Mouse (Mus musculus): ENCODE data around the gene Olfr1370.
"Not testable (repeated sequence)": the region's sequence is repeated elsewhere in the genome, so short reads cannot be mapped to it uniquely, and the experiment has no call there.

Olfr1370 gene

DNA sequence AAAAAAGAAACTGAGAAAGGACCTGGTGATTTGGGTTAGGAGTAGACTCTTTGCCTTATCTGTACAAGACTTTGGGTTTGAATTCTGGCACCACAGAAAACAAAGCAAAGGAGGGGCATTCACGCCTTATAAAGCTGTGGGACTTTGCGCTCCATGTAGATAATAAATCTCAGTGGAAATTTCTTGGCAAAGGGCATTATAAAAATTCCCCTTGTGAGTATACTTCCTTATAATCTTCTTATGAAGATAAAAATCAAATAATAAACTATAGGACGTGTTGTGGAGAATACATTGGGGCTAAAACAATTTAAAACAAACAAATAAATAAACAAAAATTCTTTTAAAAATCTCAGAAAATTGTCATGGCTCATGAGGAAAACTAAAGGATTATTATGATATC lies at the start of gene Olfr1370:
Gene Olfr1370, minus strand, starts transcription at position 101 of the 400 bp plus-strand sequence.
- in situ Hi-C loops (cut with MseI, MboI): no loop called here

DNA sequence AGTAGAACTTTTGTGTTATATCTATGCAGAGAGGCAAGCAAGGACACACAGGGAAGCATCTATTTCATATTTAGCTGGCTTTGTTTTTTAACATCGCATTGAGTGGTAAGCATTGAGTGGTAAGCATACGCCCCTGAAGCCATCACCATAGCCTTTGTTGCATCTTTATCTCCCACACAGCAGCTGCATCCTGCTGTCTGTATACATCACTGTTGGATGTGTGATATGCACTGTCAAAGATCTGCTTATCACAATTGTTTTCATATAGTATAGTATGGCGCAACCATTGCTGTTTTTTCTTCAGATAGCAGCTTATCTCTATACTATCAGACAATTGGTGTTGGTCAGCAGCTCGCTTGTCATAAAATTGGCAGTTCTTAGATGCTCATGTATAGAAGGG lies 39.4 kb upstream of the Olfr1370 start:
- in situ Hi-C loops (cut with MseI, MboI): no loop called here

DNA sequence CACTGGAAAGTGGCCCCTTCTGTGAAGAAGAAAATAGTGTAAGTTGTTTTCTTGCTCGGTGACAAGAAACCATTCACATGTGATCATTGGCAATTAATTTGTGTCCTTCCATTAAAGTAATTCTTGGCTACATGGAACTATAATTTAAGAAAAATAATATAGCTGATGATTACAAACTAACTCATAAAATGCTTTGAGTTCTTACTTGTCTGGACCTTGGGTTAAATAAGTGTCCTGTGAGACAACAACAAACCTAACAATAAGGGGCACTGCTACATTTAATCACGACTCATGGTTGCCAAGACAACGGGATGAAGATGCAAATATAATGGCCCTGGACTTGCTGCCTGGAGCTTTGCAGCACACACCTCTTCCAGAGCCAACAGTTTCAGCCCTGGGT lies 36.4 kb upstream of the Olfr1370 start, which contains the start of gene Olfr1369-ps1:
Gene Olfr1369-ps1, plus strand, starts transcription at position 301 of the 400 bp plus-strand sequence.
- in situ Hi-C loops (cut with MseI, MboI): not testable (repeated sequence)

DNA sequence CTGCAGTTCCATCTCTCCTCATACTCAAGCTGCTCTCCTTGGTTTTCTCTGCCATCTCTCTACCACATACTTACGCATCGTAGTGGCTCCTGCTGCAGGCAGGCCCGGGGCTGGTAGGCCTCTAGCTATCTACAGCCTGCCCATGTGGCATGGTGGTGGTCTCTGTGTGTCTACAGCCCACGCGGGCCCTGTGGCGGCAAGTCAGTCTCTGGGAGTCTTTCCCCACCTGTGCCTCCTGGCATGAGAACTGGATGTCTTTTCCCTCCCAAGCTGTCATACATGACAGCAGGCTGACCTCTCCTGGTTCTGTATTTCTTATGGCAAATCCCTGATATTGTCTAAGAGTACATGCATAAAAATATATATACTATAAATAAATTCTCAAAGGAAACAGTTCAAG lies 35.7 kb upstream of the Olfr1370 start:
- in situ Hi-C loops (cut with MseI, MboI): no loop called here

DNA sequence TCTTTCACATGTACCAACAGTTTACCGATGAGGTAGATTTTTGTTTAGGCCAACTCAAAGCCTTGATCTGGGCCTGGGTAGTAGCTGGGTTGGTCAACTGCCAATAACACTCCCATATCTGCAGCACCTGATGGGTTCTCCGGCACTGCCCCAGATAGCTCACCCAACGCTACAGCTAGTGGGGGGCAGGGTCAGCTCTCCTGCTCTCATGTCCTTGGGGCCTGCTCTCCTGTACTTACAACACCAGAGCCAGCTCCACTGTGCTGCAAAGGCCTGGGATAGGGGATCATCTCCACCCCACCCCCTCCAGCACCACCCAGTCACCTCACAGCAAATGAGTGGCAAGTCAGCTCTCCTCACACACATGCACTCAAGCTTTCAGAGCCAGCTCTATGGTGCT lies 35.0 kb upstream of the Olfr1370 start:
- in situ Hi-C loops (cut with MseI, MboI): no loop called here

DNA sequence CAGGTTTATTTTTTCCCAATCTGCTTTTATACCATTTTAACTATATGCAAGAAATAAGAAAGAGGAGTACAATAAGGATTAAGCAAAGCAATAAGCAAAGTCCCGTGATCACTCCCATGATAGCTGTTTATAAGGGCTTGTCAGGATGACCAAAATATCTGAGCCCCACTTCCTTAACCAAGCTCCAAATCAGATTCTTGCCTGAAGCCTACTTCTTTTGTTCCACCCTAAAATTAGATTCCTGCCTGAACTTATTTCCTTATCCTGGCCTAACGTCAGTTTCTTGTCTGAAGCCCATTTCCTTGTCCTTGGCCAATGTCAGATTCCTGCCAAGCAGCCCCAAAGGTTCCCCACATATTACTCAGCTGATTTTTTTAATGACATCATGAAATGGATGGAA lies 7.9 kb upstream of the Olfr1370 start:
- in situ Hi-C loops (cut with MseI, MboI): no loop called here

DNA sequence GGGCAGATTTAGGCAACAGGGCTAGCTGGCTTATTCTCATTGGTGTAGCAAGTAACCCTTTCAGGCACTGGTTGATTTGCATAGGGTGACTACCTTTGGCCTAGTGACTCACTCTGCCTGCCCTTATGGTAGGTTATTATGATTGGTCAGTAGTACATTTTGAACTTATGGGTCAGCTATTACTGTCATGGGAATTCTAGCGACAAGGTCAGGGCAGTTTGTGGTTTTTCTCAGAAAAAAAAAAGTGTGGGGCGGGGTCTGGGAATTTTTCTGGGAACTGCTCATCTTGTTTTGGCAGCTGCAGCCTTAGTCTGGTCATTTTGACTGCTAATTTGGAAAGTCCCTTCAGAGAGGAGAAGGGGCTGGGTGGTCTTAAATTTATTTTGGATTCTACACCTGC lies 8.7 kb downstream of the Olfr1370 start:
- in situ Hi-C loops (cut with MseI, MboI): no loop called here

DNA sequence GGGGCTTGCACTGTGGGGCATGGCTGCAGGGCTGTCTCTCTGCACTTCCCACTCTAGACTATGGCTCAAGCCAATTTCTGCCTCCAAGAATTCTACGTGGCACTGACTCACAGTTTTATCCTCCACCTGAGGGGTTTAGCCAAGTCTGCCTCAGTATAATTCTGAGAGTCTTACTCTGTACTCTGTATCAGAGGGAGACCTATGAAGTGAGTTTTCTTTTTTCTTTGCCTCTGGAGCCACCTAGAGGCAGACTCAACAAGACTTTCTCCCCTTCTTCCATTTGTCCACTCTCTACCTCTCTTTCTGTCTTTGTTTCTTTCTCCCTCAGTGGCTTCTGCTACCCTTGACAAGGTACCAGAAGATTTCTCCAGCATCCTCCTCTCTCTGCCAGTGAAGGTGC lies 24.6 kb downstream of the Olfr1370 start:
- in situ Hi-C loops (cut with MseI, MboI): no loop called here

DNA sequence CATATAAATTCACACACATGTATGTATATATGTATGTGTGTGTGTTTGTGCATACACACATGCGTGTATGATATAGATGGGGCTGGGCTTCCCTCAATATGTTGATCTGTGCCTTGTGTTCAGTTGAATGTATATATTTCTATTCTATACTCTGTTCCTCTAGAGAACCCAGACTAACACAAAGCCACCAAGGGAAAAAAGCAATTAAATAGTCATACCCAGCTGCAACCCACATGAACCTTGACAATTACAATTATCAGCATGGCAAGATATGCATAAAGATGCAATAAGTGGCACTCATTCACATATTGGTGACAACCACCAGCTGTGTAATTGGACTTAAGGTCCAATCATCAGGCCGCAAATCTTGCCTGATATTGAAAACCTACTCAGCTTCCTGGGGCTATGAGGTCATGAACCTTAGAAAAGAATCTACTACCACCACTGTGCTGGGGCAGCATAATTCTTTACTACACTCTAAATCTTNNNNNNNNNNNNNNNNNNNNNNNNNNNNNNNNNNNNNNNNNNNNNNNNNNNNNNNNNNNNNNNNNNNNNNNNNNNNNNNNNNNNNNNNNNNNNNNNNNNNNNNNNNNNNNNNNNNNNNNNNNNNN lies 34.1 kb downstream of the Olfr1370 start:
- in situ Hi-C loops (cut with MseI, MboI): no loop called here

DNA sequence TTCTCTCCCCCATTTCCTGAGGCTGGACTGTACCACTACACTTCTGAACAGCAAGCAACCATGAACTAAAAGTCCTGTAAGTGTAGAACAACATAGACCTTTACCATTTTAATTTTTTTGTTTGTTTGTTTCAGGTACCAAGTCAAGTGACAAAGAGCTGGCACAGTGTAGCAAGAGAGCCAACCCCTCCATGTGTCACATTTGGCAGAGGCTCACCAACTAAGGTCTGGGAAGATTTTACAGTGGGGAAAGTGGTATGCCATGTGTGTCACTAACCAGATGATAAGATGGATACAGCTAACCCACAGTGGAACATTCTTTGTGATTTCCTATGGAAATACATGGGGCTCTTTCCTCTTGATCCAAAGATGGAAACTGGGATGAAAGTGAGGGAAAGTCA lies 38.8 kb downstream of the Olfr1370 start:
- in situ Hi-C loops (cut with MseI, MboI): no loop called here

DNA sequence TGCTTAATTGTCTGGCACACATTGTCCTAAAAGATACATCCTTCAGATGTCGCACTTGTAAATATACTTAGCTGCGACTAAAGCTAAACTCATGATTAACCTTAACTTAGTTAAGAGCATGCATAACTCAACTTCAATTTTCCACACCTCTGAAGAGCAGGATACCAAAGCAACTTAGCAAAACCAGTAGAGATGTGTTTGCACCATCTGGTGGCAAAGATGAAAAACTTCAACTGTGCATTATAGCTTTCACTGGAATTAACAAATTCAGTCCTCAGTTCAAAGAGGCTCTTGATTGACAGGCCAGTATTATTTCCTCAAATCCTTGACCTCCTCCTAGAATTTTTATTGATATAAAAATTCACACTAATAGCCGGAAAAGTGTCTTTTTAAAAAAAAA lies 39.7 kb downstream of the Olfr1370 start:
- in situ Hi-C loops (cut with MseI, MboI): no loop called here

DNA sequence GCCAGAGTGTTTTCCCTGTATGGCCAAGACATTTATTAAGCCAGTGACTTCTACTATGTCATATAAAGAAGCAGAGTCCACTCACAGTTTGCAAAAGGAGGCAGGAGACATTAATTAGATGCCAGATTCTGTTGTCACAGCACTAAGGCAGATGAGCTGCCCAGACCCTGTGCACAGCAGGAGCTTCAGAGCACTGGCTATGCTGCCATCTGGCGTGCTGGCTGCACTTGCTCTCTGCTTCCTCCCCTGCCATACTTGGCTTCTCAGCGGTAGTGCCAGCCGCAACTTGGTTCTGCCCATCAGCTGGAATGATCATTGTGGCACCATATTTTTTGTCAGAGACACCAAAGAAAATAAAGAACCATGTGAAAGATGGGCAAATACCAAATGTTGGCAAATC lies 41.6 kb downstream of the Olfr1370 start:
- in situ Hi-C loops (cut with MseI, MboI): no loop called here

DNA sequence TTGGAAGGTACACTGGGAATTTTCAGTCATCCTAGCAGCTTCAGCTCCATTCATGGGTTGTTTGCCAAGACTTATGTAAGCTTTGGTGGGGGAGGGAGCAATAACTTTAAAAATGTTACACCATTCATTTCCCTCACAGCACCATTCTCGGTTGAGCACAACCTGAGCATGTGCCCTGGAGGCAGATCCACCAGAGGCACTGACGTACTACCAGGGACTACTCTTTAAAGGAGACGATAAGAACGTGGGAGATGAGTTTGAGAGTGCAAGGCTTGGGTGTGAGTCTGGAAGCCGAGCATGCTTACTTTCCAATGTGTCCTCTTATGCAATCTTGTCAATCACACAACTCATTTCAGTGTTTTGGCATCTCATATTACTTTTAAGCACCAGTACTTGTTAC lies 49.9 kb downstream of the Olfr1370 start:
- in situ Hi-C loops (cut with MseI, MboI): no loop called here
